Mouse (Mus musculus) forebrain, embryonic 12.5 days (tissue): Measurements from ENCODE around the gene Tfpt. TPM values are rescaled to one million over a fixed set of nuclear protein-coding genes. Genes with fewer than 3 reads are reported as not detected.
"Not testable (repeated sequence)": the region's sequence is repeated elsewhere in the genome, so short reads cannot be mapped to it uniquely, and the experiment has no call there.

Source experiments
- ATAC-seq: fragments of 200-750 bp; cut with Nextera tagmentation; 2 replicates; pipeline ENCODE4 v1.8.0; 2017; ENCODE audit warnings: moderate TSS enrichment; ENCODE audit not compliant: low FRiP score
- H3K27ac ChIP-seq: fragments of 300-500 bp; sonication (generic); 2 replicates; pipeline ENCODE4 v1.5.1; 2016; ENCODE audit warnings: mild to moderate bottlenecking
- H3K27me3 ChIP-seq: fragments of 300-500 bp; sonication (generic); 2 replicates; pipeline ENCODE4 v1.6.1; 2016; ENCODE audit warnings: mild to moderate bottlenecking
- H3K36me3 ChIP-seq: fragments of 300-500 bp; sonication (generic); replicated peaks from 2 replicates; pipeline ENCODE4 v1.6.1; 2016; ENCODE audit warnings: mild to moderate bottlenecking
- H3K4me1 ChIP-seq: fragments of 300-500 bp; sonication (generic); 2 replicates; pipeline ENCODE4 v1.6.1; 2016
- H3K4me2 ChIP-seq: fragments of 300-500 bp; sonication (generic); 2 replicates; pipeline ENCODE4 v1.6.1; 2016; ENCODE audit warnings: mild to moderate bottlenecking, moderate library complexity
- H3K4me3 ChIP-seq: fragments of 300-500 bp; sonication (generic); replicated peaks from 2 replicates; pipeline ENCODE4 v1.5.1; 2016; ENCODE audit warnings: mild to moderate bottlenecking
- H3K9ac ChIP-seq: fragments of 300-500 bp; sonication (generic); 2 replicates; pipeline ENCODE4 v1.6.1; 2016; ENCODE audit warnings: mild to moderate bottlenecking
- H3K9me3 ChIP-seq: fragments of 300-500 bp; sonication (generic); 2 replicates; pipeline ENCODE4 v1.6.1; 2016
- WGBS: fragments of 180-500 bp; shearing (Covaris S2); methylation state at CpG from one replicate; pipeline ENCODE4 v1.1.7; 2016; 5-methylcytosine and 5-hydroxymethylcytosine counted together
- polyA plus RNA-seq: library from polyadenylated mRNA; unstranded; fragments of >200 nt; fragmentation: Nextera tagmentation; extraction: Ambion mirVana; gene quantifications from 2 replicates; pipeline ENCODE4 v1.2.1, GENCODE M21; 2016

Gene Tfpt
- polyA plus RNA-seq, 1 experiment from 2014 or later = 34.4 TPM

DNA sequence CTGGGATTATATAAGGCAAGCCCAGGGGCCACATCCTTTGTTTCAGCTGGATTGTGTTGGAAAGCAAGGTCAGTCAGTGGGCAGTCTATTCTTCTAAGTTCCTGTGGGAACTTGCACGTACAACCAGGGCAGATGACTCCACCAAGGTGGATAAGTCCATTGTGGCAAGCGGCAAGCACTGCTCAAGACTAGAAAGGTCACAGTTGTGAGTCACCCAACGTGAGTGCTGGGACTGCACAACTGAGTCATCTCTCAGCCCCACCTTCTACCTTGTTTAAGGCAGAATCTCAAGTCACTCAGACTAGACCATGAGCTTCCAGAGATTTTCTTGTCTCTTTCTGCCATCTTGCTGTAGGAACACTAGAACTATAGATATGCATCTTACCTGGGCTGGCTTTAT lies 39.2 kb downstream of the Tfpt start:
- 82% methylated on average over 3 of the region's 3 CpGs for WGBS

DNA sequence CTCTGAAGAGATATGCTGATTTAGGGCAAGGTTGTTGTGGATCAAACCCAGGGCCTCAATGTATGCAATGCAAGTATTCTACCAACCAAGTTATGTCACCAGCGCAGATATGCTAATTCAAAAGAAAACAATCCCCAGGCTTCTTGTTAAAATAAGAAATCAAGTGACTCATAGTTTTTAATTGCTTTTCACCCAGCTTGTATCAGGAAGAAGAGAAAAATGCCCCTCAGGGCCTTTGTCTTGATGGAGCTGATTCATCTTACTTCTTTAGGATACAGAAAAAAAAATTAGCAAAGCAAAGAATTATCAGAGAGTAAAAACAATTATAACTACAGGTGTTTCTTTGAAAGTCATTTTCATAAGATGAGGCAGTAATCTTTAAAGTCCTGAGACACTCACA lies 42.4 kb downstream of the Tfpt start:
- Histone ChIP-seq H3K4me3 (no peak overlapping the region), H3K4me1 (no peaks in the 10 kb centered on the region; the same call in 1 of the 2 replicates), H3K36me3 (no peaks in the 10 kb centered on the region), H3K27ac (no peak overlapping the region), H3K27me3 (no peaks in the 10 kb centered on the region), H3K9ac (no peak overlapping the region), H3K4me2 (no peak overlapping the region), H3K9me3 (no peaks in the 10 kb centered on the region)
- no peak for ATAC-seq
- WGBS = 68% methylated on average over 1 of the region's 1 CpGs

More for the DNA sequence above, 39.2 kb downstream of the Tfpt start:
- Histone ChIP-seq H3K36me3 (no peaks in the 10 kb centered on the region), H3K4me1 (no peaks in the 10 kb centered on the region; the same call in 1 of the 2 replicates), H3K4me2 (no peak overlapping the region), H3K9ac (no peak overlapping the region), H3K4me3 (no peak overlapping the region), H3K27me3 (no peaks in the 10 kb centered on the region), H3K9me3 (no peaks in the 10 kb centered on the region), H3K27ac (no peak overlapping the region)
- ATAC-seq = no peak

DNA sequence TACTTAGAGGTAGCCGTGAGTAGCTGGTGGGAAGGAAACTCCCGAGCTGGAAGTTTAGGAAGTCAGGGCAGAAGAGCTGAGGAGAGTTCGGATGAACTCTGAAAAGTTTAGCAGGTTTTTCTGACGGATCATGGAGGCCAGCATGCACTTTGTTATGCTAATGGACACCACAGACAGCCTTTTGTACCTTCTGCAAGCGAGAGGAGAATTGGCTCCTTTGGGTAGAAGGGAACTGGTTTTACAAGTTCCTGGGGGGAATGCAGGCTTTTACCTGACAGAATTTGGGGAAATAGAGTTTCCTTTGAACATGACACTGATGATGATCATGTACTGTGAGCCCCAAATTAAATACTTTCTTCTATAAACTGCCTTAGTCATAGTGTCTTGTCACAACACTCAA lies 43.5 kb downstream of the Tfpt start:
- no peak overlapping the region for H3K9ac ChIP-seq
- H3K4me1 ChIP-seq = no peaks in the 10 kb centered on the region; the same call in 1 of the 2 replicates
- no peaks in the 10 kb centered on the region for H3K36me3 ChIP-seq
- H3K27me3 ChIP-seq = no peaks in the 10 kb centered on the region
- WGBS = 4% methylated on average over 5 of the region's 5 CpGs
- no peak overlapping the region for H3K4me2 ChIP-seq
- ATAC-seq = no peak
- H3K4me3 ChIP-seq = no peak overlapping the region
- no peaks in the 10 kb centered on the region for H3K9me3 ChIP-seq
- H3K27ac ChIP-seq = no peak overlapping the region

DNA sequence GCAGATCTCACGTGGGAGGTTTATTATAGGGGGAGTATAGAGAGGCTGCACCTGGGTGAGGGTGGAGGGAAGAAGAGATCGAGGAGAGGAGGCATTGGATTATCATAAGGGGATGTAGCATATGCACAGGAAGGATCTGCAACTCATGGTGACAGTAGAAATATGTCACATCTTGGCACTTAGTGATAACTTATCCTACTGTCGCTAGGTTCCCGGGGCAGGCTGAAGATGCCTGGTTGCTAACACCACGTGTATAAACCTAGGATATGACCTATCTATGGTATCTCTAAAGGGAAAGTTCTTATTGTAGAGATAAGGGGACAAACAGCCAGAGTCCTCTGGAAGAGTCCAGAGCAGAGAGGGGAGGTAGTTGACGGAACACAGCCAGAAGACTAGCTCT lies 44.0 kb downstream of the Tfpt start:
- Histone ChIP-seq H3K27me3 (no peaks in the 10 kb centered on the region), H3K9me3 (no peaks in the 10 kb centered on the region), H3K4me1 (no peaks in the 10 kb centered on the region; the same call in 1 of the 2 replicates), H3K4me2 (no peak overlapping the region), H3K4me3 (no peak overlapping the region), H3K9ac (no peak overlapping the region), H3K27ac (no peak overlapping the region), H3K36me3 (no peaks in the 10 kb centered on the region)
- no peak for ATAC-seq
- 14% methylated on average over 6 of the region's 6 CpGs for WGBS

DNA sequence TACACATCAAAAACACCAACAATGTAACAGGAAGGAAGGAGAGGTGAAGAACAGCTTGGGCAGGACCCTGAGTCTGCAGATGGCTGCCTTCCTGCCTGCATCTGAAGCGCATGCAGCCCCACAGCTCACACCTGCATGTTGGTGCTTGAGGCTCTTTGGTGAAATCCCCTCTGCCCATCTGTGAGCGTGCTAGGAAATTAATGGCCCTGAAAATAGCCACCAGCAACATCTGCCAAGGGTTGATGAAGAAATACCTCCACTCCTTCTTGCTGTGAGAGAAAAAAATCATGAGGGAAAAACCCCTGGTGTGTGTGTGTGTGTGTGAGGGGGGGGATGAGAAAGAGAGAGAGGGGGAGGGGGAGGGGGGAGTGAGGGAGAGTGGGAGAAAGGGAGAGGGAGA lies 49.7 kb downstream of the Tfpt start:
- WGBS = 67% methylated on average over 2 of the region's 2 CpGs
- H3K27me3 ChIP-seq = no peaks in the 10 kb centered on the region
- ATAC-seq = no peak

DNA sequence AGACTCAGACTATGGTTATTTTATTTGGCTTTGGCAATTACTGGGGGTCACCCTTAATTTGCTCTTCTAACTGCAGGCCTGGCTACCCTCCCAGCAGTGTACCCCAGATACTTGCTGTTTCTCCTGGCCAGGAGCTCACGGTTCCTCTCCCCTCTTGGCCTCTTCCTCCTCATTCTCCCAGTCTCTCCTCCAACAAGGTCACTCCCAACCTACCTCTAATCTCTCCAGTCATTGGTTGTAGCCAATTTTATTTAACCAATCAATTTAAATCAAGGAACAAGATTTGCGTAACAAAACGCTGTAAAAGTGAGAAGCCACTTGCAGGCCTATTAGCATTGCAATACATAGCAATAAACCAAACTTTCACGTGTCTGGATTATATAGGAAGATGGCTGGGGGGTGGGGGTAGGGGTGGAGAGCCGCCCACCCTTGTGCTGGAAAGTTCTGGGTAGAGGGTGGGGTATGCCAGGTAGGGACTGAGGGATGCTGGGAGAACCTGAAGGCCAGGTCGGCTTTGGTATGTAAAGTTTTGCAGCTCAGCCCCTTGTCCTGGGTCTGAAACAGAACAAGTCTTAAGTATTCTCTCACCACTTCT lies 50.7 kb downstream of the Tfpt start:
- WGBS = 79% methylated on average over 6 of the region's 6 CpGs
- no peaks in the 10 kb centered on the region for H3K36me3 ChIP-seq
- no peak overlapping the region for H3K4me2 ChIP-seq
- no peak overlapping the region for H3K27ac ChIP-seq
- H3K27me3 ChIP-seq = no peaks in the 10 kb centered on the region
- H3K9me3 ChIP-seq = no peaks in the 10 kb centered on the region
- no peak for ATAC-seq
- no peak overlapping the region for H3K9ac ChIP-seq
- H3K4me3 ChIP-seq = no peak overlapping the region
- no peaks in the 10 kb centered on the region for H3K4me1 ChIP-seq

More for the DNA sequence above, 49.7 kb downstream of the Tfpt start:
- H3K4me1 ChIP-seq = no peaks in the 10 kb centered on the region
- no peak overlapping the region for H3K4me3 ChIP-seq
- H3K9me3 ChIP-seq = no peaks in the 10 kb centered on the region
- no peak overlapping the region for H3K9ac ChIP-seq
- no peak overlapping the region for H3K4me2 ChIP-seq
- H3K27ac ChIP-seq = no peak overlapping the region
- no peaks in the 10 kb centered on the region for H3K36me3 ChIP-seq

DNA sequence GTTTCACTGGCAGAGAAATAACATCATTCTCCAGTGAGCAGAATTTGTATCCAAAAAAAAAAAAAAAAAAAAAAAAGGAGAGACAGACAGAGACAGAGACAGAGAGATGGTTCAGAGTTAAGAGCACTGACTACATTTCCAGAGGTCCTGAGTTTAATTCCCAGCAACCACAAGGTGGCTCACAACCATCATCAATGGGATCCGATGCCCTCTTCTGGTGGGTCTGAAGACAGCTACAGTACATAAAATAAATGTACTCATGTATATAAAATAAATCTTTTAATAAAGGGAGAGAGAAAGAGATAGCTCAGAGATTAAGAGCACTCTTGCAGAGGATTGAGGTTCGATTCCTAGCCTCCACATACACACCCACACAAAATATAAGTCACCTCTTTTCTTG lies 51.5 kb downstream of the Tfpt start:
- no peak overlapping the region for H3K4me3 ChIP-seq
- no peaks in the 10 kb centered on the region for H3K9me3 ChIP-seq
- ATAC-seq = no peak
- 79% methylated on average over 2 of the region's 2 CpGs for WGBS
- H3K27me3 ChIP-seq = no peaks in the 10 kb centered on the region
- H3K4me2 ChIP-seq = no peak overlapping the region
- H3K36me3 ChIP-seq = no peaks in the 10 kb centered on the region
- no peak overlapping the region for H3K9ac ChIP-seq
- H3K4me1 ChIP-seq = no peaks in the 10 kb centered on the region
- H3K27ac ChIP-seq = no peak overlapping the region

DNA sequence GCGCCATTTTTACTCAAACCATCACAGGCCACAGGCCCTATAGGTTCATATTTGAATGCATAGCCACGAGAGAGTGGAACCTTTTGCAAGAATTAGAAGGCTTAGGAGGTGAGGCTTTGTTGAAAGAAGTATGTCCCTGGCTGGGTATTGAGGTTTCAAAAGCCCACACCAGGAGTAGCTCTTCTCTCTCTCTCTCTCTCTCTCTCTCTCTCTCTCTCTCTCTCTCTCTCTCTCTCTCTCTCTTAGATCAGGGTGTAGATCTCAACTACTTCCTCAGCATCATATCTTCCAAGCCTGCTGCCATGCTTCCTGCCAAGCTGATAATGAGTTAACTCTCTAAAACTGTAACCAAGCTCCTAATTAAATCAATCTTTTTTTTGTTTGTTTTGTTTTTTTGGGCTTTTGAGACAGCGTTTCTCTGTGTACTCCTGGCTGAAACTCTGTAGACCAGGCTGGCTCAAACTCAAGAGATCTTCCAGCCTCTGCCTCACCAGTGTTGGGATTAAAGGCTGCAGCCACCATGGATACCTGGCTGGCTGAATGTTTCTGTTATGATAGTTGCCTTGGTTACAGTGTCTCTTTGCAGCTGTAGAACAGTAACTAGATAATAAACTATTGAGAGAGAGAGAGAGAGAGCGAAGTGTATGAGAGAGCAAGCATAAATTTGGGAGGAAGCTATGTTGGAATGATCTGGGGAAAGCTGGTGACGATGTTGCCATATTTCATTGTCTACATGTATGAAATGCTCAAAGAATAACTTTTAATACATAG lies 53.2 kb downstream of the Tfpt start:
- H3K4me3 ChIP-seq = no peak overlapping the region
- H3K27me3 ChIP-seq = no peaks in the 10 kb centered on the region
- H3K36me3 ChIP-seq = no peaks in the 10 kb centered on the region
- no peak overlapping the region for H3K27ac ChIP-seq
- no peaks in the 10 kb centered on the region for H3K4me1 ChIP-seq
- H3K9me3 ChIP-seq = no peaks in the 10 kb centered on the region
- 85% methylated on average over 5 of the region's 5 CpGs for WGBS
- H3K9ac ChIP-seq = no peak overlapping the region
- no peak for ATAC-seq
- no peak overlapping the region for H3K4me2 ChIP-seq

DNA sequence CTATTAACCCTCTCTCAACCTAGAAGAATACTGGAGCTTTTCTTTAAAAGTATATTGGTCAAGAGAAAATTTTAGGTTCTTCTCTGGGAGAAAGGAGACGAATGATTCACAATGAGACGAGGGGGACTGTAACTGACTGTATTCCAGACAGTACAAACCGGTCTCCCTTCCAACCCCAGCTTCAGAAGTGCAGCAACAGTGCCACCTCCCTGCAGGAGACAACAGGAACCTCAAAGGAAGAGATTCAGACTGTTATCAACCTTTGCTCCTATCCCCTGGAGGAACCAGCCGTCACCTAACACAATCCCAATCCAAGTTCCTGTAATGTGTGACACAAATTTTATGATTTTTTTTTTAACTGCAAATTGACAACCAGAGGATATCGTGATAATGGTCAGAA lies 55.5 kb downstream of the Tfpt start:
- Histone ChIP-seq H3K4me2 (no peak overlapping the region), H3K4me1 (no peaks in the 10 kb centered on the region), H3K9ac (no peak overlapping the region), H3K9me3 (no peaks in the 10 kb centered on the region), H3K27me3 (no peaks in the 10 kb centered on the region), H3K36me3 (no peaks in the 10 kb centered on the region), H3K27ac (no peak overlapping the region), H3K4me3 (no peak overlapping the region)
- WGBS = 74% methylated on average over 5 of the region's 5 CpGs
- ATAC-seq = no peak

DNA sequence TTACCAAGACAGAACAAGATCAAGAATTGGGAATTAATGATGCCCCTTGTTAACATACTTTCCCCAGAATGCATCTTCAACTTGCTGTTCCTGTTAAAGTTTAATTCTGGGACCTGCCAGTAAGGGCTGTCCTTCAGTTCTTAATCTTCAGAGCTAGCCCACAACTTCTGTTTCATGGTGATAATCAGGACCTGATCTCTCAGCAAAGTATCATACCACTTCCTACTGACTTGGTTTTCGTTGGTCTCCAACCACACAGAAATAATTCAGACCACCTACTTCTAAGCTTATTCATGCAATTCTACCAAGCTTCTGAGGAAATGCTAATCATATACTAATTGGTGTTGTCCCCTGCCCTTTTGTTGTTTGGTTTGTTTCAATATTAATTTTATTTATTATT lies 57.9 kb downstream of the Tfpt start:
- H3K9ac ChIP-seq = no peak overlapping the region
- H3K4me2 ChIP-seq = no peak overlapping the region
- no peak overlapping the region for H3K27ac ChIP-seq
- ATAC-seq = no peak
- no peak overlapping the region for H3K4me3 ChIP-seq
- H3K27me3 ChIP-seq = no peaks in the 10 kb centered on the region
- H3K4me1 ChIP-seq = no peaks in the 10 kb centered on the region
- no peaks in the 10 kb centered on the region for H3K36me3 ChIP-seq
- H3K9me3 ChIP-seq = no peaks in the 10 kb centered on the region
- 84% methylated on average over 1 of the region's 1 CpGs for WGBS

DNA sequence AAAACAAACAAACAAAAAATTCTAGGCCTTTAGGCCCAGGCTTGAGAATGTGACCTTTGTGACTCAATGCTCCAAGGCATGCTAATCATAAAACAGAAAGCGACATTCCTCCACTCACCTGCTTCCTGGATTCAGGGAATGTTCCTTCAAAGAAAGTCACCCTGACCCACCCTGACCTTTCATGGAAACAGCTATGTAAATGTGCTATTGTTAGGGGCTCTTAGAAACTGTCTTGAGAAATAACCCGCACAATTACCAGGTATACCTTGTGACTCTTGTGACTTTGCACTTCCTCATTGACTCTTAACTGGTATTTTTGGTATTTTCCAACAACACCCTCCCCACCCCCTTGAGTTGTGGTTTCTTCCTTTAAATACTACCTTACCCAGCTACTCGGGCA lies 59.1 kb downstream of the Tfpt start:
- not testable (repeated sequence) for H3K4me3 ChIP-seq, H3K27ac ChIP-seq, H3K9ac ChIP-seq, H3K4me1 ChIP-seq, H3K4me2 ChIP-seq, H3K27me3 ChIP-seq, H3K36me3 ChIP-seq, H3K9me3 ChIP-seq, ATAC-seq
- 98% methylated on average over 3 of the region's 3 CpGs for WGBS
